Mouse (Mus musculus) MEL-GATA-1-ER (cell line): ENCODE results near the gene Ifna12.
"Not testable (repeated sequence)": the region's sequence is repeated elsewhere in the genome, so short reads cannot be mapped to it uniquely, and the experiment has no call there.

Experiments used
- DNase-seq: peaks from one replicate; pipeline ENCODE4 v3.0.0-alpha.2; 2012; ENCODE audit warnings: low read depth; ENCODE audit errors: extremely low read depth

Ifna12 gene

DNA sequence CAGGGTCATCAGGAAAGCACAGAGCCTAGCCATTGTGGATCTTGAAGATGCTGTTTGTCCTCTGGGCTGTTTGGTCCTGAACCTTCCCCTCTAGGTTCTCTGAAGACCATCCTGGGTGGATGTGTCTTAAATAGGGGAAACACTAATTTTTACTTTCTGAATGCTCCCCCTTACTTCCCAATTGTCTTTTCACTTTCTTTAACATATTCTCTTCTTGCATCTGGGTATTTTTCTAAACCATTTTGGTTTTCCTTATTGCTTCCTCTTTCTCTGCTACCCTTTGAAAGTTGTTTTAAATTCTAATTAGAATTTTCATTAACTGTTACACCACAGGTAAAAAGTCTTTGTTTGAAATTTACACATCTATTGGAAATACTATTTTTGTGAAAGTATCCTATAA lies at the start of gene Ifna12:
Gene Ifna12 (minus strand): TSS at position 101 of the 400 bp plus-strand sequence.
- DNase-seq = no peak

DNA sequence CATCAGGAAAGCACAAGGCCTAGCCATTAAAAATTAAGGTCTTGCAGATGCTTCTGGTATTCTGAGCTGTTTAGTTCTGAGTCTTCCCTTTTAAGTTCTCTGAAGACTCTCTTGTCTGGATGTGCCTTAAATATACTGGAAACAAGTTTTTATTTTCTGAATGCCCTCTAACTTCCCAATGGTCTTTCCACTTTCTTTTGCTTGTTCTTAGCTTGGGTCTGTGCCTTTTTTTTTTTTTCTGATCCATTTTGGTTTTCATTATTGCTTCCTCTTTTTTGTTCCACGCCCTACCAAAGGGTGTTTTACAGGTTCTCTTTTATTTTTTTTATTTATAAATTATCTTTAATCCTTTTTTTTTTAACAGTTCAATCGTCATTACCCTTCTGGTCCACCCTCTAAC lies 41.2 kb upstream of the Ifna12 start, which contains the start of gene Ifna13:
Gene Ifna13 (minus strand): TSS at position 101 of the 400 bp plus-strand sequence.
- peak; percentile 18 for DNase-seq

DNA sequence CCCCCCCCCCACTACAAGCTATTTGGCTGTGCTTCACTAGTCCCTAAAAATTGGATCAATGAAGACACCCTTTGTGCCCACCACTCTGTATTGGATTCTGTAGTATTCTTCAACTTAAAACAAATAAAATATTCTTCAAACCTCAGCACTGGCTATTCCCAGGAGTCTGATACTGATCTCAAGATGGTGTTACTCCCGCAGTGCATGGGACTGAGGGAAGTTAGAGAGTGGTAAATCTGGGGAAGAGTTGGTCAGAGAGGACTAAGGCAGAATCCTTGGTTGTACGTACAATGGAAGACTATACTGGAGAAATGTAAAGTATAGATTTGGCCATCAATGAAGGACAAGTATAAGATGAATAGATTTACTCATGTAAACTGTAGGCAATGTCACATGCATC lies 39.4 kb upstream of the Ifna12 start:
- peak; percentile 55 for DNase-seq

DNA sequence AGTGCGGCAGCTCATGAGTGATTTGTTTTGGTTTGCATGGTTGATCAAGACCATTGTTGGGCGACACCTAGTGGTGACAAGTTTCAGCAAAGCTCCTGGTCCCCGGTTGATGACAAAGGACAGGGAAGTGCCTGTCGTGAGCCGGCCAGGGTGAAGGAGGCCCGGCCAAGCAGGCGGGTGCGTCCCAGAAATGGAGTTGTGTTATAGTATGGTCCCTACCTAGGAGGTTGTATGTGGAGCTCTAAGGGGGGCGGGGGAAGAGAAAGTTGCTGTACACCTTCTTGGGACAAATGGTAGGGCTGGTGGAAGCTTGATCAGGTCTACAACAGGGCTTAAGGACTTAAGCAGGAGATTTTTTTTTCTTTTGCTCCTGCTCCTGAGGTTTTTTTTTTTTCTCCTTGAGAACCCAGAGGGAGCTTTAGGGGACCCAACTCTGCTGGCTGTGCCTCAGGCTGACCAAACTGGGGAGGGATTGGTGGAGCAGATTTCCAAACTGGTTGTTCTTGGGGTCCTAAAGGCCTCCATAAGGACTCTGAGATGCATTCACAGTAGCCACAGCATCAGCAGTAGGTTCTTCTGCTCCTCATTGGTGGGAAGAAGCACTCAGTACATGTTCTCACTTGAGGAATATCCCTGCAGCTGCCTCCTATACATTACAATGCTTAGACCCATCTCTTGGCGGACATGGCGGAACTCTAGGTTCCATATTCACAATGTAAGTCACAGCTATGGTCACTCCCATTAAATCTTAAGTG lies 38.1 kb upstream of the Ifna12 start:
- DNase-seq = peak; percentile 98

DNA sequence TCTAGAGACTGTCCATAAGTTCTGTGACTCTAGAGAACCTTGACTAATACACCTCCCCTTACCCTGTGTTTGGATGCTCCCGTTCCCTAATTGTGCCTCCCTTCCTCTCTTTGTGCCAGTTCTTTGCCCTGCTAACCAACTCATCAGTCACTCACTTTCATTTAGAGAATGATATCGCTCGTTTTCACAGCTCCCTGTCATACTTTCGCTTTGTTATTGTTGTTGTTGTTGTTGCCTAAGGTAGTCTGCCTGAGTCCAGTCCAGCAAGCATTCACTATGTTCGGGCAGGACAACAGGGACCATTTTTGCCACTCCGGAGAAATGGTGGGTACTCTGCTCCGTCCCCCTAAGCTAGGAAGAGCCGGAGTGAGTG lies 37.5 kb upstream of the Ifna12 start:
- no peak for DNase-seq

DNA sequence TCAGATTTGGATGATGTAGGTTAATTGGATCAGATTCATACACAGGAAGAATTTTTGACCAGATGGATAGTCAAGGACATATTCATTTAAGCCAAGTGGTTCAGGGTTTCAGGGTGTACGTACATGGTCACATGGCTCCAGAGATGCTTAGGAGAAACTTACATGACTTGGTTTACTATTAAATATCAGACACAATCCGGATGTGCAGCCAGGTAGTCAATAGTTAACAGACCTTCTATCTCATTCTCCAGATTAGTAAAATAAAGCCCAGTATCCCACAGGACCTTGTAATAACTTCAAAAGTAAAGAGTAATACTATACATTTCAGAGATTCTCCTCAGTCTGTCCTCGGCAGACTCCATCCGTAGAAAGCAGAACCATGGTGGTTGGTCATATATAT lies 31.1 kb upstream of the Ifna12 start, which contains the start of gene C87499:
Gene C87499 (minus strand): TSS at position 101 of the 400 bp plus-strand sequence.
- no peak for DNase-seq

DNA sequence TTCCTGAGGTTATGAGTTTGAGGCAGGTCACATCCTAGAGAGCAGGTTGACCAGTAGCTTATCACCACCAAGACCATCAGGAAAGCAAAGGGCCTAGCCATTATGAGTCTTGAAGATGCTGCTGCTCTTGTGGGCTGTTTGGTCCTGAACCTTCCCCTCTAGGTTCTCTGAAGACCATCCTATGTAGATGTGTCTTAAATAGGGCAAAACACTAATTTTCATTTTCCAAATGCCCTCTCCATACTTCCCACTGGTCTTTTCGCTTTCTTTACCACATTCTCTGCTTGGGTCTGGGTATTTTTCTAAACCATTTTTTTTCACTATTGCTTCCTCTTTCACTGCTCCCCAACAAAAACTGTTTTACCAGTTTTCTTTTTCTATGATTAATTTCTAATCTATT lies 10.9 kb downstream of the Ifna12 start, which contains the start of gene Ifna9:
Gene Ifna9 (minus strand): TSS at position 101 of the 400 bp plus-strand sequence.
- DNase-seq = no peak

DNA sequence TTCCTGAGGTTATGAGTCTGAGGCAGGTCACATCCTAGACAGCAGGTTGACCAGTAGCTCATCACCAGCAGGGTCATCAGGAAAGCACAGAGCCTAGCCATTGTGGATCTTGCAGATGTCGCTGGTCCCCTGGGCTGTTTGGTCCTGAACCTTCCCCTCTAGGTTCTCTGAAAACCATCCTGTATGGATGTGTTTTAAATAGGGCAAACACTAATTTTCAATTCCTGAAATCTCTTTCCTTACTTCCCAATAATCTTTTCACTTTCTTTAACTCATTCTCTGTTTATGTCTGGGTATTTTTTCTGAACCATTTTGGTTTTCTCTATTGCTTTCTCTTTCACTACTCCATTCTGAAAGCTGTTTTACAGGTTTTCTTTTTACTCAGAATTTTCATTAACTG lies 31.5 kb downstream of the Ifna12 start, which contains the start of gene Ifna14:
Gene Ifna14 (minus strand): TSS at position 101 of the 400 bp plus-strand sequence.
- DNase-seq = no peak

DNA sequence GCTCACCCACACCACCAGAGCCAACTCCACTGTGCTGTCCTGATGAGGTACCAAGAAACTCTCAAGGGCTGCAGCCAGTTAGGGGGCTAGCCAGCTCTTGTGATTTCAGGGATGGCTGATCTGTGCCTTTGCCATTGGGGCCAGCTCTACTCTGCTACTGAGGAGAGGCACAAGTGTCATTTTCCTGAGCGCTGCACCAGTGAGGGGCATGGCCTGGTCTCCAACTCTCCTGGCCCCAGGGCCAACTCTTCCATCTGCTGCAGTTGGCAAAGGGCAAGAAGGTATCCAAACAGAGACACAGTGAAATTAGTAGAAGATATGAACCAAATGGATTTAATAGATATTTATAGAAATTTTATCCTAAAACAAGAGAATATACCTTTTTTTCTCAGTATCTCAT lies 41.4 kb downstream of the Ifna12 start:
- DNase-seq = no peak

DNA sequence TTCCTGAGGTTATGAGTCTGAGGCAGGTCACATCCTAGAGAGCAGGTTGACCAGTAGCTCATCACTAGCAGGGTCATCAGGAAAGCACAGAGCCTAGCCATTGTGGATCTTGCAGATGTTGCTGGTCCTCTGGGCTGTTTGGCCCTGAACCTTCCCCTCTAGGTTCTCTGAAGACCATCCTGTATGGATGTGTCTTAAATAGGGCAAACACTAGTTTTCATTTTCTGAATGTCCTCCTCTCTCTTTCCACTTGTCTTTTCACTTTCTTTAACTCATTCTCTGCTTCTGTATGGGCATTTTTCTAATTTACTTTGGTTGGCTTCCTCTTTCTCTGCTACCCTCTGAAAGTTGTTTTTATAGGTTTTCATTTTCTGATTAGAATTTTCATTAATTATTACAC lies 45.0 kb downstream of the Ifna12 start, which contains the start of gene Ifna15:
Gene Ifna15 (minus strand): TSS at position 101 of the 400 bp plus-strand sequence.
- DNase-seq = not testable (repeated sequence)
